Mouse (Mus musculus) hindbrain, embryonic 13.5 days (tissue): ENCODE results near the gene Fmnl1. TPM values are rescaled to one million over a fixed set of nuclear protein-coding genes. Genes with fewer than 3 reads are reported as not detected.
A peak's percentile ranks its signal among the peaks of the same experiment; 100 is the strongest.

ENCODE experiments used
- ATAC-seq: fragments of 200-750 bp; cut with Nextera tagmentation; 2 replicates; pipeline ENCODE4 v1.8.0; 2017; ENCODE audit warnings: moderate TSS enrichment; ENCODE audit not compliant: low FRiP score
- H3K27ac ChIP-seq: fragments of 300-500 bp; sonication (generic); 2 replicates; pipeline ENCODE4 v1.5.1; 2015; ENCODE audit warnings: inconsistent platforms, mild to moderate bottlenecking, moderate library complexity
- H3K27me3 ChIP-seq: fragments of 300-500 bp; sonication (generic); 2 replicates; pipeline ENCODE4 v1.6.1; 2015; ENCODE audit warnings: mild to moderate bottlenecking, inconsistent platforms
- H3K36me3 ChIP-seq: fragments of 300-500 bp; sonication (generic); 2 replicates; pipeline ENCODE4 v1.6.1; 2015; ENCODE audit warnings: mild to moderate bottlenecking, inconsistent platforms
- H3K4me1 ChIP-seq: fragments of 300-500 bp; sonication (generic); replicated peaks from 2 replicates; pipeline ENCODE4 v1.6.1; 2015; ENCODE audit warnings: inconsistent platforms
- H3K4me2 ChIP-seq: fragments of 300-500 bp; sonication (generic); 2 replicates; pipeline ENCODE4 v1.6.1; 2015; ENCODE audit warnings: inconsistent platforms, mild to moderate bottlenecking, moderate library complexity
- H3K4me3 ChIP-seq: fragments of 300-500 bp; sonication (generic); 2 replicates; pipeline ENCODE4 v1.5.1; 2015; ENCODE audit warnings: mild to moderate bottlenecking, inconsistent platforms
- H3K9ac ChIP-seq: fragments of 300-500 bp; sonication (generic); 2 replicates; pipeline ENCODE4 v1.6.1; 2015; ENCODE audit warnings: mild to moderate bottlenecking, inconsistent platforms
- H3K9me3 ChIP-seq: fragments of 300-500 bp; sonication (generic); 2 replicates; pipeline ENCODE4 v1.6.1; 2016; ENCODE audit warnings: inconsistent platforms
- WGBS: fragments of 180-500 bp; shearing (Covaris S2); methylation state at CpG from one replicate; pipeline ENCODE4 v1.1.7; 2015; 5-methylcytosine and 5-hydroxymethylcytosine counted together
- polyA plus RNA-seq: library from polyadenylated mRNA; unstranded; fragments of >200 nt; fragmentation: Nextera tagmentation; extraction: Ambion mirVana; gene quantifications from 2 replicates; pipeline ENCODE4 v1.2.1, GENCODE M21; 2015

Gene Fmnl1
- polyA plus RNA-seq, 1 experiment from 2014 or later = 3.3 TPM

DNA sequence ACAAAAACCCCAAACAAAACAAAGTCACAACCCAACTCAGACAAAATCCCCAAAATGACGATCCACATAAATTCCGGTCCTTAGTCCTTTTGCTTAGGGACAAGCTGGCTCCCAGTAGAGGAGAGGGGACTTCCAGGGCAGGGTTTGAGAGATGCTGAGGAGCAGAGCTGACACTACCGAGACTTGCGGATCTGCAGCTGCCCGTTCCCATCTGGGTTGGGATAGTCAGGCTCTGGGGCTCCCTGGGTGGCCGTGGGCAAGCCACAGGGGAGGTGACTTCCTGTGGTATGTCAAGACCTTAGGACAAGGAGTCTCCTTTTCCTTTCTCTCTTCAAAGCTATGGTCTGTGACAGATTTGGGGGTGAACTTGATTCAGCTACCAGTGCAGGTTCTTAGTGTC, 65.5 kb downstream of the Fmnl1 start:
- Histone ChIP-seq H3K4me2 (no peak overlapping the region), H3K9ac (no peak overlapping the region), H3K4me1 (peaks cover 11% of the 10 kb centered on the region), H3K27ac (no peak overlapping the region), H3K36me3 (peaks cover 47% of the 10 kb centered on the region), H3K4me3 (no peak overlapping the region), H3K27me3 (no peaks in the 10 kb centered on the region), H3K9me3 (no peaks in the 10 kb centered on the region)
- ATAC-seq = no peak
- 89% methylated on average over 6 of the region's 6 CpGs for WGBS

DNA sequence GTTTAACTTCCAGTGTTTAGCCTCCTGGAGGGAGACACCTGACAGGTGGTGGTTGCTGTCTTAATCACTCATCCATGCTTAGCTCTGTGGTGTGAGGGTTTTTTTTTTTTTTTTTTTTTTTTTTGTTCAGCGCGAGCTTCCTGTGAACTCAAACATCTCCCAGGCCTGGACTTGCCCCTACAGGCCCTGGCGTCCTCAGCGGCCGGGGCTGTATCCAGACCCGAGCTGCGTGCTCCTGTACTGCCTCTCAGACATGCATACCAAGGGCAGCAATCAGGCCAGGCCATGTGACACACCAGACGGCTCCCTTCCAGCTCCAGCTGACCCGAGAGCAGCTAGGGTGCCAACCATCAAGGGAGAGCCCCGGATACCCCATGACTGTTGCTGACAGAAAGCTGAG, 66.0 kb downstream of the Fmnl1 start:
- Histone ChIP-seq H3K4me3 (no peak overlapping the region), H3K36me3 (peaks cover 45% of the 10 kb centered on the region), H3K9me3 (no peaks in the 10 kb centered on the region), H3K27ac (no peak overlapping the region), H3K27me3 (no peaks in the 10 kb centered on the region), H3K4me1 (peaks cover 15% of the 10 kb centered on the region), H3K4me2 (no peak overlapping the region), H3K9ac (no peak overlapping the region)
- ATAC-seq = no peak
- 91% methylated on average over 10 of the region's 10 CpGs for WGBS

DNA sequence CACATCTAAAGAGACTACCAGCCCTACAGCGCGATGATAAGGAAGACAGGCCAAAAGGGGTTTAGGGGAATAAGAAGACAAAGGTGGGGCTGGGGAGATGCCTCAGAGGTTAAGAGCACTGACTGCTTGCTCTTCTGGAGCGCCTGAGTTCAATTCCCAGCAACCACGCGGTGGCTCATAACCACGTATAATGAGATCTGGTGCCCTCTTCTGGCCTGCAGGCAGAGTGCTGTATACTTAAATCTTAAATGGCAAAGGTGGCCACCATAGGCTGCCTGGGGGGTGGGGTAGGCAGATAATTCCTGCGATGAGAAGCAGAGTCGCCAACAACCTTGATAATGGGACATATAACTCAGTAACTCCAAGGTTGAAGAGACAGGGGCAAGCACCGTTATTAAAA, 66.8 kb downstream of the Fmnl1 start:
- WGBS = 73% methylated on average over 9 of the region's 9 CpGs
- peaks cover 45% of the 10 kb centered on the region for H3K36me3 ChIP-seq
- H3K4me1 ChIP-seq = peaks cover 19% of the 10 kb centered on the region

GRCm38 (mm10) chr11:103240740-103241139, 69.8 kb downstream of the Fmnl1 start:
- ATAC-seq = no peak
- Histone ChIP-seq H3K4me3 (no peak overlapping the region), H3K4me2 (no peak overlapping the region), H3K9ac (no peak overlapping the region), H3K4me1 (peaks cover 26% of the 10 kb centered on the region), H3K36me3 (peaks cover 43% of the 10 kb centered on the region), H3K27me3 (no peaks in the 10 kb centered on the region), H3K27ac (0 out of 2 replicates have a peak overlapping the region, but pooled peaks have one; percentile 1), H3K9me3 (no peaks in the 10 kb centered on the region)
- 53% methylated on average over 7 of the region's 7 CpGs for WGBS

More for the DNA sequence above, 66.8 kb downstream of the Fmnl1 start:
- Histone ChIP-seq H3K9ac (no peak overlapping the region), H3K4me2 (no peak overlapping the region), H3K27ac (no peak overlapping the region), H3K9me3 (no peaks in the 10 kb centered on the region), H3K4me3 (no peak overlapping the region), H3K27me3 (no peaks in the 10 kb centered on the region)
- ATAC-seq = no peak

GRCm38 (mm10) chr11:103244856-103245255, 73.9 kb downstream of the Fmnl1 start:
- ATAC-seq = no peak
- peaks cover 62% of the 10 kb centered on the region for H3K4me1 ChIP-seq
- 80% methylated on average over 4 of the region's 4 CpGs for WGBS
- H3K36me3 ChIP-seq = peaks cover 6% of the 10 kb centered on the region; the same call in 1 of the 2 replicates
- no peak overlapping the region for H3K4me2 ChIP-seq
- no peak overlapping the region for H3K9ac ChIP-seq
- no peaks in the 10 kb centered on the region for H3K27me3 ChIP-seq
- H3K9me3 ChIP-seq = no peaks in the 10 kb centered on the region
- no peak overlapping the region for H3K27ac ChIP-seq
- H3K4me3 ChIP-seq = no peak overlapping the region

DNA sequence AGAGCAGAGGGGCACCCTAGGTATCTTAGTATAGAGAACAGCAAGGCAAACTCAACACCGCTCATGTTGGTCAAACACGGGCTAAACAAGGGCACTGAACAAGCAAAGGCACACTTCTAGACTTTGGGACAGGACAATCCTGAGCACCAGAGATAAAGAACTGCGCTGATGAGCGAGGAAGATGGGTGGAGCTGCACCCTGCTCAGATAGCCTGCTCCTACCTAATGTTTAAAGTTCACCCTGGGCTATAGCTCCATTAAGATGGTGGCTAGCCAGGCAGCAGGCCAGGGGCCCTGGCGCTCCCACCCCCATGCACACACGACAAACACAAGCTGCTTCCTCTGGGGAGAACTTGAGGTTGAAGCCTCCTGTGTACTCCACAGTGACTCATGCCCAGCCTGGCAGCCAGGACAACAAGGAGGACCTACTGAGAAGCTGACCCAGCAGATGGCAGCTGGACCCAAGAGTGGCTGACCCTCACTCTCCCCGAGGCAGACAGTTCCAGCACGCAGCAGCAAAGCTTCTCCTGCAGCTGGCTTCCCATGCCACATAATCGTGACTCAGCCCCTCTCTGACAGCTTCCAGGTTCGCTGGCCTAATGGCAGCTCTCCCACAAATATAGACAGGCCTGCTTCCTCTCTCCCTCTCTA, 75.3 kb downstream of the Fmnl1 start:
- 77% methylated on average over 10 of the region's 10 CpGs for WGBS
- peaks cover 54% of the 10 kb centered on the region for H3K4me1 ChIP-seq
- no peak for ATAC-seq
- no peaks in the 10 kb centered on the region for H3K36me3 ChIP-seq
- H3K9me3 ChIP-seq = no peaks in the 10 kb centered on the region
- no peak overlapping the region for H3K9ac ChIP-seq
- peak overlapping the region; percentile 35; the same call in 1 of the 2 replicates for H3K27ac ChIP-seq
- H3K4me3 ChIP-seq = no peak overlapping the region
- H3K4me2 ChIP-seq = no peak overlapping the region
- no peaks in the 10 kb centered on the region for H3K27me3 ChIP-seq

- 0 out of 2 replicates have a peak, but pooled peaks have one; percentile 24 for ATAC-seq
- Histone ChIP-seq H3K4me2 (no peak overlapping the region), H3K4me1 (peaks cover 48% of the 10 kb centered on the region), H3K36me3 (no peaks in the 10 kb centered on the region), H3K4me3 (no peak overlapping the region), H3K27me3 (no peaks in the 10 kb centered on the region), H3K9ac (no peak overlapping the region), H3K9me3 (no peaks in the 10 kb centered on the region), H3K27ac (peak overlapping the region; percentile 35)
- WGBS = 68% methylated on average over 4 of the region's 4 CpGs
Measured at GRCm38 (mm10) chr11:103246731-103247290, 75.9 kb downstream of the Fmnl1 start.

- no peak overlapping the region for H3K4me2 ChIP-seq
- peak overlapping the region; percentile 71 for H3K27ac ChIP-seq
- no peak overlapping the region for H3K4me3 ChIP-seq
- H3K9ac ChIP-seq = no peak overlapping the region
- H3K9me3 ChIP-seq = no peaks in the 10 kb centered on the region
- H3K27me3 ChIP-seq = no peaks in the 10 kb centered on the region
- H3K36me3 ChIP-seq = no peaks in the 10 kb centered on the region
- no peak for ATAC-seq
- peaks cover 43% of the 10 kb centered on the region for H3K4me1 ChIP-seq
- WGBS = 65% methylated on average over 11 of the region's 11 CpGs
Measured at GRCm38 (mm10) chr11:103247504-103248177, 76.7 kb downstream of the Fmnl1 start.

Other genes with a start within 250 kb of the Fmnl1 start
- 2.4 and 2.6 TPM in 2 replicates for gene Kif18b, start 246.0 kb upstream of the Fmnl1 start, polyA plus RNA-seq
- 5.2 and 5.7 TPM in 2 replicates for gene C1ql1, start 224.4 kb upstream of the Fmnl1 start, polyA plus RNA-seq
- gene Nmt1, start 142.9 kb upstream of the Fmnl1 start, polyA plus RNA-seq = 37.8 and 44.5 TPM in 2 replicates
- gene Dcakd, start 142.8 kb upstream of the Fmnl1 start, polyA plus RNA-seq = 164 and 165 TPM in 2 replicates
- 1.5 and 1.9 TPM in 2 replicates for gene Plcd3, start 69.4 kb upstream of the Fmnl1 start, polyA plus RNA-seq
- gene Acbd4, start 69.4 kb upstream of the Fmnl1 start, polyA plus RNA-seq = 7.3 and 9.0 TPM in 2 replicates
- 3.6 and 4.3 TPM in 2 replicates for gene Hexim1, start 54.9 kb upstream of the Fmnl1 start, polyA plus RNA-seq
- gene Hexim2, start 38.7 kb upstream of the Fmnl1 start, polyA plus RNA-seq = 21.3 and 22.3 TPM in 2 replicates
- 0.87 and 1.3 TPM in 2 replicates for gene 1700023F06Rik, start 37.5 kb downstream of the Fmnl1 start, polyA plus RNA-seq
- gene Spata32, start 47.3 kb downstream of the Fmnl1 start, polyA plus RNA-seq = 0.40 and 0.58 TPM in 2 replicates
- gene Map3k14, start 96.4 kb downstream of the Fmnl1 start, polyA plus RNA-seq = 3.2 and 3.4 TPM in 2 replicates
- 3.2 and 3.4 TPM in 2 replicates for gene Arhgap27, start 192.6 kb downstream of the Fmnl1 start, polyA plus RNA-seq
- 9.1 TPM in 2 replicates for gene Plekhm1, start 241.6 kb downstream of the Fmnl1 start, polyA plus RNA-seq